Mouse (Mus musculus): ENCODE measurements at regions not wholly inside any gene's neighbourhood (a gene's known extent, or its start where the extent isn't known, plus 50 kb on each side); places are given as distances from the start of the nearest gene placed in this dataset.

DNA sequence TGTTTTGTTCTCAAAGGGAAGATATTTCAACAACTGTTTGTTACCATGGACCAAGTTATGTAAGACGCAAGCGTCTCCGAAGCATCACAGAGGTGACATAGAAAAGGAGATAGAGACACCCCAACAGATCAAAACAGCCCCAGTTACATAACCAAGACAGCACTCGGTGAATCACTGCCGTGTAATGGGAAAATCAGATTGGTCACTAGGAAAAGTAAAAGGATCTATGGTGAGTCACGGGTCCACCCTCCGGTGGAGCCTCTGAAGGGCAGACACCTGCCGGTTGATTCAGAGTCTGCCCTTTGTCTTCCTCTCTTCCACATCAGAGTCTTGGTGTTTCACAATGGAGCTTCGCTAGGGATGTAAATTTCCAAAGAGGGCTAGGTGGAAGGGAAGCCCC lies 62.9 kb upstream of the Odc1 start:
- 94% methylated on average over 9 of the region's 9 CpGs for WGBS
- no peaks in the 10 kb centered on the region for H3K9me3 ChIP-seq (ENCODE audit: control insufficient read depth, low read length)
- 0 out of 2 replicates have a peak, but pooled peaks cover under 1% of the 10 kb centered on the region for H3K4me1 ChIP-seq (replicated peaks; ENCODE audit: control insufficient read depth, insufficient read depth, low read length)
- ATAC-seq (ENCODE audit: low FRiP score) (no peak), DNase-seq (ENCODE audit: low spot score) (no peak)
- no peak overlapping the region for H3K4me3 ChIP-seq (replicated peaks; ENCODE audit: low read length)
- no peaks in the 10 kb centered on the region for H3K27me3 ChIP-seq (ENCODE audit: control insufficient read depth, insufficient read depth, low read length)
- no peaks in the 10 kb centered on the region for H3K36me3 ChIP-seq (replicated peaks; ENCODE audit: control insufficient read depth, insufficient read depth)
- no peak overlapping the region for H3K9ac ChIP-seq
- no peak overlapping the region for H3K4me2 ChIP-seq (replicated peaks)
- H3K27ac ChIP-seq, result no peak overlapping the region

DNA sequence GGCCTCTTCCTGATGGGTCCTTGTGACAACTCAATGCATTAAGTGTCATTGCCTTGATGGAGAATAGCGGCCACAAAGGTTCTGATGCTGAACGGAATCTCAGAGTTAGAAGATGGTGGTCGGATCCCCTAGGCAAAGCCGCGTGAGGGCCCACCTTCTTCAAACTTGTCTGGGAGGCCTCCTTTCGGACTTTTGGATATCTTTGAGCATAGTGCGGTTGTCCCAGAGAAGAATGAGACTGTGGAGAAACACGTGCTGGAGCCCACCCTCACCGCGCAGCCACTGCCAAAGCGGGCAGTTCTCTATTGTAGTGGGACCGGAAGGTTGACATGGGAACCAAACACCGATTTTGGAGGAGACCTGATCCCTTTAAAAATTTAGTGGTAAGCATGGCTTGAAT lies 62.4 kb upstream of the Odc1 start:
- Histone ChIP-seq H3K27ac (no peak overlapping the region), H3K36me3 (replicated peaks; ENCODE audit: control insufficient read depth, insufficient read depth) (no peaks in the 10 kb centered on the region), H3K4me1 (replicated peaks; ENCODE audit: control insufficient read depth, insufficient read depth, low read length) (peaks cover 5% of the 10 kb centered on the region; the same call in 1 of the 2 replicates), H3K9me3 (ENCODE audit: control insufficient read depth, low read length) (no peaks in the 10 kb centered on the region), H3K4me2 (replicated peaks) (no peak overlapping the region), H3K9ac (no peak overlapping the region), H3K4me3 (replicated peaks; ENCODE audit: low read length) (no peak overlapping the region), H3K27me3 (ENCODE audit: control insufficient read depth, insufficient read depth, low read length) (no peaks in the 10 kb centered on the region)
- 92% methylated on average over 13 of the region's 13 CpGs for WGBS
- ATAC-seq (ENCODE audit: low FRiP score) (no peak), DNase-seq (ENCODE audit: low spot score) (no peak)

DNA sequence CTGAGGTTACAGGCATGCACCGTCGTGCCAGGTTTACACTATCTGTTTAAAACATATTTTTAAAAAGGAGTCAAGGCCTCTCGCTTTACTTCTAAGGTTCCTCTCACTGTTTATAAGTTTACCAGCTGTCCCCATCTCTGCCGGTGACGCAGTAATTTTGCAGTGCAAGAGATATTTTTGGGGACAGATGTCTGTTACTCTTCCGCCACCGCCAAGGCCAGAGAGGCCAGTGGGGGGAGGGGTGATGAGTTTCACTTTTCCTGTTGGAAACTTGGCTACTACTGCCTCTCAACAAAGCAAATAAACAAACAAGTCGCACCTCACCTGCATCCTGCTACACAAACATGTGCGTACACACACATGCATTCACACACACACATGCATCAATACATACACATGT lies 60.1 kb upstream of the Odc1 start:
- Histone ChIP-seq H3K36me3 (replicated peaks; ENCODE audit: control insufficient read depth, insufficient read depth) (no peaks in the 10 kb centered on the region), H3K4me3 (replicated peaks; ENCODE audit: low read length) (no peak overlapping the region), H3K4me1 (replicated peaks; ENCODE audit: control insufficient read depth, insufficient read depth, low read length) (peaks cover 6% of the 10 kb centered on the region; the same call in 1 of the 2 replicates), H3K4me2 (replicated peaks) (no peak overlapping the region), H3K27ac (no peak overlapping the region), H3K9me3 (ENCODE audit: control insufficient read depth, low read length) (no peaks in the 10 kb centered on the region), H3K9ac (no peak overlapping the region), H3K27me3 (ENCODE audit: control insufficient read depth, insufficient read depth, low read length) (no peaks in the 10 kb centered on the region)
- DNase-seq (ENCODE audit: low spot score) (no peak), ATAC-seq (ENCODE audit: low FRiP score) (no peak)
- WGBS, result 80% methylated on average over 9 of the region's 9 CpGs

DNA sequence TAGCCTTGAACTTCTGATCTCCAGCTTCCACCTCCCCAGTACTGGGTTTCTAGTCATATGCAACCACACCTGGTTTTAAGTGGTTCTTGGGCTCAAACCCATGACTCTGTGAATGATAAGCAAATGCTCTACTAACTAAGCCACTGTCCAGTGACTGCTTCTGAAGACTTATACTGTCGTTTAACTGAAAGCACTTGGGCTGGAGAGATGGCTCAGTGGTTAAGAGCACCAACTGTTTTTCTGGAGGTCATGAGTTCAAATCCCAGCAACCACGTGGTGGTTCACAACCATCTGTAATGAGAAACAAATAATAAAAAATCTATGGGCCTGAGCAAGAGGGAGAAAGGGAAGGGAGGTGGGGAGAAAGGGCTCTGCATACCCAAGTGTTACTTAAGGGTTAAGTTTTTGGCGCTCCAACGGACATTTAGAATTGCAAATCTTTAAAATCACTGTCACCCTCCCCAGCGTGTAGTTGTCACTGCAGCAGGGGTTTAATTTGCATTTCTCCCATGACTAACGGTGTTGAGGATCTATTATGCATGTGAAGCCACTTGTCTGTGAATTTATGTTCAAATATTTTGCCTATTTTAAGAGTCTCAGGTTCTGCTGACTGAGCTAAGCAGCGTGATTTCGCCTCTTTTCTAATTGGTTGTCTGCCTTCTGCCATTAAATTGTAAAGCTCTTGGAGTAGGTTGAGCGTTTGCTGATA lies 58.4 kb upstream of the Odc1 start:
- H3K9ac ChIP-seq, result no peak overlapping the region
- ATAC-seq (ENCODE audit: low FRiP score) (0 out of 2 replicates have a peak, but pooled peaks have one; percentile 23), DNase-seq (ENCODE audit: low spot score) (no peak)
- 21% methylated on average over 9 of the region's 9 CpGs for WGBS
- H3K36me3 ChIP-seq (replicated peaks; ENCODE audit: control insufficient read depth, insufficient read depth), result no peaks in the 10 kb centered on the region
- H3K4me2 ChIP-seq (replicated peaks), result peak overlapping the region; percentile 25; the same call in 1 of the 2 replicates
- 0 out of 2 replicates have a peak overlapping the region, but pooled peaks have one; percentile 0 for H3K27ac ChIP-seq
- H3K4me1 ChIP-seq (replicated peaks; ENCODE audit: control insufficient read depth, insufficient read depth, low read length), result peaks cover 6% of the 10 kb centered on the region; the same call in 1 of the 2 replicates
- H3K27me3 ChIP-seq (ENCODE audit: control insufficient read depth, insufficient read depth, low read length), result no peaks in the 10 kb centered on the region
- H3K9me3 ChIP-seq (ENCODE audit: control insufficient read depth, low read length), result no peaks in the 10 kb centered on the region
- no peak overlapping the region for H3K4me3 ChIP-seq (replicated peaks; ENCODE audit: low read length)

DNA sequence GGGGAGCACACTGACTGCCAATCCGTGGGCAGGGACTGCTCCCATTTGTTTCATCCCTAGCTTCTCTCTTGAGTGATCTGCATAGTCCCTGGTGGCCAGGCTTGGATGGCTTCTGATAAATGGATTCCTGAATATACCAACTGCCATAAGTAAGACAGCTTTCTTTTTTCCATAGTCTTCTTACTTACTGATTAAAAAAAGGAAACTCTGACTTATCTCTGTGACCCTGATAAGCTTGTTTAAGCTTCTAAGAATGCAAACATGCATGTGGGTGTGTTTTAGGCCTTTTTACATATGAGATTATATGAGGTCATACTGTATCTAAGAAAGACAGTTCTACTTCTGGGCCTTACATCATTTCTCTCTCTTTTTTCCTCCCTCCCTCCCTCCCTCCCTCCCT lies 57.3 kb upstream of the Odc1 start:
- WGBS, result 14% methylated on average over 1 of the region's 1 CpGs
- no peaks in the 10 kb centered on the region for H3K9me3 ChIP-seq (ENCODE audit: control insufficient read depth, low read length)
- peaks cover 6% of the 10 kb centered on the region; the same call in 1 of the 2 replicates for H3K4me1 ChIP-seq (replicated peaks; ENCODE audit: control insufficient read depth, insufficient read depth, low read length)
- no peak overlapping the region for H3K4me2 ChIP-seq (replicated peaks)
- ATAC-seq (ENCODE audit: low FRiP score) (no peak), DNase-seq (ENCODE audit: low spot score) (no peak)
- H3K27me3 ChIP-seq (ENCODE audit: control insufficient read depth, insufficient read depth, low read length), result no peaks in the 10 kb centered on the region
- H3K4me3 ChIP-seq (replicated peaks; ENCODE audit: low read length), result no peak overlapping the region
- H3K27ac ChIP-seq, result no peak overlapping the region
- H3K36me3 ChIP-seq (replicated peaks; ENCODE audit: control insufficient read depth, insufficient read depth), result no peaks in the 10 kb centered on the region
- H3K9ac ChIP-seq, result no peak overlapping the region

DNA sequence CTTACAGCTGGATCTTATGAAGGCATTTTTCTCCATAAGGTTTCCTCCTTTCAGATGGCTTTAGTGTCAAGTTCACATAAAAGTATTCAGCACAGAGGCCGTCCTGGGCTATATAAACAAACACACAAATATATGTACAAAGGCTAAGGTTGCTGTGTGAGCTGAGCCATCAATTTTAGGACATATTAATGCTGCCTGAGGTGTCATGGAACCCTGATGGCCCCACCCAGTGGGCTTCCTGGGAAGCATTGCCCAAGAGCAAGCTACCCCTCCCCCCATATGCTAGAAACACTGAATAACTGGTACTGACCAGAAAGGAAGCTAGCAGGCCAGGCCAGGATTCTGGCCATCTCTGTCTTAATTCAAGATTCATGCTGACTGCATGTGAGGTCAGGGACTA lies 56.4 kb upstream of the Odc1 start:
- ATAC-seq (ENCODE audit: low FRiP score), result no peak
- no peak overlapping the region for H3K9ac ChIP-seq
- H3K36me3 ChIP-seq (replicated peaks; ENCODE audit: control insufficient read depth, insufficient read depth), result no peaks in the 10 kb centered on the region
- H3K4me3 ChIP-seq (replicated peaks; ENCODE audit: low read length), result no peak overlapping the region
- no peak overlapping the region for H3K4me2 ChIP-seq (replicated peaks)
- peaks cover 6% of the 10 kb centered on the region; the same call in 1 of the 2 replicates for H3K4me1 ChIP-seq (replicated peaks; ENCODE audit: control insufficient read depth, insufficient read depth, low read length)
- H3K27ac ChIP-seq, result no peak overlapping the region
- no peaks in the 10 kb centered on the region for H3K27me3 ChIP-seq (ENCODE audit: control insufficient read depth, insufficient read depth, low read length)
- 83% methylated on average over 1 of the region's 1 CpGs for WGBS
- no peak for DNase-seq (ENCODE audit: low spot score)
- H3K9me3 ChIP-seq (ENCODE audit: control insufficient read depth, low read length), result no peaks in the 10 kb centered on the region

DNA sequence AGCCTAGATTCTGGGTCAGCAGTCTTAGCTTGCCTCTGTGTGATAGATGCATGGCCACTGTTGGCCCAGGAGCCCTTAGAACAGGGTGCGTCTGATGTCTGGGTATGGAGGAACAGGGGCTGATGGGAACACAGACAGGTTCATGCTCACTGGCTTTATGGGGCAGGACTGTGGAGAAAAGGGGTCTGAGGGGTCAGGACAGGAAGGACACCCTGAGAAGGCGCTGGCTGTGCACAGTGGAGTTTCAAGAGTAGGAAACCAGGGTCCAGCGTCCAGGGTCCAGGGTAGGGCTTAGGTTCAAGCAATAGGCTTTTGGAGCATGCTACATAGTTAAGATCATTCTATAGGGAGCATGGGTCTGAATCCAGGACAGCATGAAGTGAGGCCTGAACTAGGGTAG lies 54.6 kb upstream of the Odc1 start:
- Histone ChIP-seq H3K4me3 (replicated peaks; ENCODE audit: low read length) (no peak overlapping the region), H3K36me3 (replicated peaks; ENCODE audit: control insufficient read depth, insufficient read depth) (no peaks in the 10 kb centered on the region)
- WGBS, result 85% methylated on average over 3 of the region's 3 CpGs

DNA sequence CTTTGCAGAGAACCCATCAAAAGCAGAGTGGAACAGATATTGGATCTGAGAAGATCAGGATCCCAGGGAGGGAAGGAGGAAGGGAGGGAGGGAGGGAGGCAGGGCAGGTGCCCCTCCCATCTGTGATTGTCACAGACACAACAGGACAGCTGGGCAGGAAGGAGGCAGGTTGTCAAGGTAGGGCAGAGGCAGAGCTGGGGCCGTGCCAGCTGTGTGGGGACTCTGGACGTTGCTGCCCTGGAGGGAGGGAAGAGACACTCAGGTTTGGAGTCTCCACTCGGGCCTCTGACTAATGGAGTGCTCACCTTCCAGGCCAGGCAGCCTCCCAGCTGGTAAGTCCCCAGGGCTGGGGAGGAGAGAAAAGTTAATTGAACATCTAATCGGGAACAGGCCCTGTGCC lies 52.0 kb upstream of the Odc1 start:
- Histone ChIP-seq H3K27me3 (ENCODE audit: control insufficient read depth, insufficient read depth, low read length) (no peaks in the 10 kb centered on the region), H3K4me3 (replicated peaks; ENCODE audit: low read length) (no peak overlapping the region), H3K27ac (no peak overlapping the region), H3K4me1 (replicated peaks; ENCODE audit: control insufficient read depth, insufficient read depth, low read length) (peaks cover 7% of the 10 kb centered on the region; the same call in 1 of the 2 replicates), H3K9ac (no peak overlapping the region), H3K36me3 (replicated peaks; ENCODE audit: control insufficient read depth, insufficient read depth) (no peaks in the 10 kb centered on the region), H3K4me2 (replicated peaks) (no peak overlapping the region), H3K9me3 (ENCODE audit: control insufficient read depth, low read length) (no peaks in the 10 kb centered on the region)
- 57% methylated on average over 4 of the region's 4 CpGs for WGBS
- ATAC-seq (ENCODE audit: low FRiP score) (no peak), DNase-seq (ENCODE audit: low spot score) (no peak)

More for the DNA sequence above, 54.6 kb upstream of the Odc1 start:
- H3K9ac ChIP-seq, result no peak overlapping the region
- ATAC-seq (ENCODE audit: low FRiP score) (no peak), DNase-seq (ENCODE audit: low spot score) (no peak)
- H3K27ac ChIP-seq, result no peak overlapping the region
- no peaks in the 10 kb centered on the region for H3K9me3 ChIP-seq (ENCODE audit: control insufficient read depth, low read length)
- peaks cover 6% of the 10 kb centered on the region; the same call in 1 of the 2 replicates for H3K4me1 ChIP-seq (replicated peaks; ENCODE audit: control insufficient read depth, insufficient read depth, low read length)
- no peaks in the 10 kb centered on the region for H3K27me3 ChIP-seq (ENCODE audit: control insufficient read depth, insufficient read depth, low read length)
- H3K4me2 ChIP-seq (replicated peaks), result no peak overlapping the region

DNA sequence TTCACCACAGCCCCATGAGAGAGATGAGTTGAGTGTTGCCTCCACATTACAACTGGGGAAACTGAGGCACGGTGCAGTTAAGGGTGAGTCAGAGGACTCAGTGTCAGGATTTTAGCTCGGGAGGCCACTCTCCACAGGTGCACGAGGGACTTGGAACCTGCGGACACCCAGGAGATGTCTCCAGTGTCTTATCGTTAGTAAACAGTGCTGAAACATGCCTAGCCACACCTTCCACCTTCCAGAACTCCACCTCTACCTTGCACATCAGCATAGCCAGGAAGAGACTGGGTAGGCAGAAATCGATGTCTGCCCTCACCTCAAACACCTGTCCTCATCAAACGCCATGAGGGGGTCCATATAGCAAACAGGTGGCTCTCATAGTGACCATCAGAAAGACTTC lies 51.5 kb upstream of the Odc1 start:
- H3K9ac ChIP-seq, result no peak overlapping the region
- H3K4me3 ChIP-seq (replicated peaks; ENCODE audit: low read length), result no peak overlapping the region
- 86% methylated on average over 7 of the region's 7 CpGs for WGBS
- no peak overlapping the region for H3K27ac ChIP-seq
- no peaks in the 10 kb centered on the region for H3K36me3 ChIP-seq (replicated peaks; ENCODE audit: control insufficient read depth, insufficient read depth)
- H3K4me2 ChIP-seq (replicated peaks), result no peak overlapping the region
- ATAC-seq (ENCODE audit: low FRiP score) (no peak), DNase-seq (ENCODE audit: low spot score) (no peak)
- H3K27me3 ChIP-seq (ENCODE audit: control insufficient read depth, insufficient read depth, low read length), result no peaks in the 10 kb centered on the region
- peaks cover 7% of the 10 kb centered on the region; the same call in 1 of the 2 replicates for H3K4me1 ChIP-seq (replicated peaks; ENCODE audit: control insufficient read depth, insufficient read depth, low read length)
- no peaks in the 10 kb centered on the region for H3K9me3 ChIP-seq (ENCODE audit: control insufficient read depth, low read length)

All from hindbrain, embryonic 14.5 days (tissue).